In genomic region chr6:101473956-101474355, GRCm38 (mm10) we compare ENCODE assay signal across 18 mouse cellular contexts.
DNase-seq lines count a peak whose midpoint lies in the region; ATAC-seq lines count a peak whose summit lies in the region.
"Had no signal": no experiment of that assay in that cellular context is flagged by ENCODE, and none has a peak within 500 bp of the region (broad histone marks: within the 10 kb centered on the region; RNA-seq: fewer than 3 reads in every experiment).

No protein-coding gene starts in this region.

- no peak overlapping the region for H3K9ac ChIP-seq in limb, embryonic 12.5 days (replicated peaks)
- no peak overlapping the region for H3K9ac ChIP-seq in embryonic facial prominence, embryonic 12.5 days
- no peak overlapping the region for H3K9ac ChIP-seq in embryonic facial prominence, embryonic 15.5 days
- no peak overlapping the region for H3K9ac ChIP-seq in limb, embryonic 15.5 days
- H3K9ac ChIP-seq: forebrain, embryonic 13.5 days; heart, embryonic 13.5 days; hindbrain, embryonic 13.5 days had no signal

- H3K36me3 ChIP-seq in limb, embryonic 12.5 days, result no peaks in the 10 kb centered on the region
- H3K36me3 ChIP-seq in limb, embryonic 10.5 days, result no peaks in the 10 kb centered on the region
- no peaks in the 10 kb centered on the region for H3K36me3 ChIP-seq in embryonic facial prominence, embryonic 12.5 days
- no peaks in the 10 kb centered on the region for H3K36me3 ChIP-seq in embryonic facial prominence, embryonic 15.5 days
- H3K36me3 ChIP-seq in limb, embryonic 15.5 days, result no peaks in the 10 kb centered on the region
- no peaks in the 10 kb centered on the region for H3K36me3 ChIP-seq in forebrain, embryonic 10.5 days (replicated peaks)
- H3K36me3 ChIP-seq: G1E; heart, embryonic 13.5 days; hindbrain, embryonic 13.5 days had no signal

- no peak for DNase-seq in limb, embryonic 10.5 days (ENCODE audit: low spot score)
- no peak for DNase-seq in layer of hippocampus, postnatal 14 days (ENCODE audit: low spot score in 2 of 2)
- no peak for DNase-seq in ovary, postnatal 36 days (ENCODE audit: low spot score)
- DNase-seq in forebrain, embryonic 10.5 days (ENCODE audit: extremely low spot score, low spot score), result no peak
- DNase-seq: adrenal gland, adult 8-10 months; adrenal gland, postnatal 25 days; B cell, adult 2 months; kidney, adult 9 months had no signal

- ATAC-seq in limb, embryonic 12.5 days (ENCODE audit: insufficient number of reproducible peaks, insufficient read depth, low FRiP score, low TSS enrichment, low read depth), result no peak
- no peak for ATAC-seq in embryonic facial prominence, embryonic 12.5 days (ENCODE audit: insufficient number of reproducible peaks, insufficient read depth, low FRiP score, low TSS enrichment)
- ATAC-seq in embryonic facial prominence, embryonic 15.5 days (ENCODE audit: insufficient number of reproducible peaks, low FRiP score, low TSS enrichment, low read depth), result no peak
- ATAC-seq in limb, embryonic 15.5 days (ENCODE audit: insufficient number of reproducible peaks, low FRiP score, low TSS enrichment, low read depth), result no peak
- ATAC-seq: inflammation-experienced regulatory T-cells, adult 6 months had no signal

- H3K4me1 ChIP-seq in limb, embryonic 12.5 days (replicated peaks), result peaks cover 15% of the 10 kb centered on the region; the same call in 1 of the 2 replicates
- H3K4me1 ChIP-seq in limb, embryonic 10.5 days, result peaks cover 5% of the 10 kb centered on the region; the same call in 1 of the 2 replicates
- peaks cover 13% of the 10 kb centered on the region for H3K4me1 ChIP-seq in embryonic facial prominence, embryonic 12.5 days
- H3K4me1 ChIP-seq in embryonic facial prominence, embryonic 15.5 days, result peaks cover 12% of the 10 kb centered on the region; the same call in 1 of the 2 replicates
- peaks cover 15% of the 10 kb centered on the region for H3K4me1 ChIP-seq in limb, embryonic 15.5 days
- peaks cover 6% of the 10 kb centered on the region for H3K4me1 ChIP-seq in forebrain, embryonic 10.5 days

- H3K9me3 ChIP-seq in limb, embryonic 12.5 days, result no peaks in the 10 kb centered on the region
- H3K9me3 ChIP-seq in limb, embryonic 10.5 days (replicated peaks), result no peaks in the 10 kb centered on the region
- no peaks in the 10 kb centered on the region for H3K9me3 ChIP-seq in embryonic facial prominence, embryonic 12.5 days
- H3K9me3 ChIP-seq in embryonic facial prominence, embryonic 15.5 days (replicated peaks), result no peaks in the 10 kb centered on the region
- no peaks in the 10 kb centered on the region for H3K9me3 ChIP-seq in limb, embryonic 15.5 days
- H3K9me3 ChIP-seq in forebrain, embryonic 10.5 days, result no peaks in the 10 kb centered on the region
- H3K9me3 ChIP-seq: forebrain, embryonic 13.5 days; heart, embryonic 13.5 days; hindbrain, embryonic 13.5 days had no signal

- no peak overlapping the region for H3K4me3 ChIP-seq in limb, embryonic 12.5 days (replicated peaks)
- no peak overlapping the region for H3K4me3 ChIP-seq in limb, embryonic 10.5 days
- H3K4me3 ChIP-seq in embryonic facial prominence, embryonic 12.5 days, result no peak overlapping the region
- H3K4me3 ChIP-seq in embryonic facial prominence, embryonic 15.5 days (replicated peaks), result no peak overlapping the region
- no peak overlapping the region for H3K4me3 ChIP-seq in limb, embryonic 15.5 days
- H3K4me3 ChIP-seq in forebrain, embryonic 10.5 days, result no peak overlapping the region
- H3K4me3 ChIP-seq: forebrain, embryonic 13.5 days; heart, embryonic 13.5 days; hindbrain, embryonic 13.5 days had no signal

- WGBS in limb, embryonic 12.5 days, result 86% methylated on average over 1 of the region's 1 CpGs
- 80% methylated on average over 1 of the region's 1 CpGs for WGBS in limb, embryonic 10.5 days
- 34% methylated on average over 1 of the region's 1 CpGs for WGBS in embryonic facial prominence, embryonic 12.5 days
- WGBS in embryonic facial prominence, embryonic 15.5 days, result 36% methylated on average over 1 of the region's 1 CpGs
- 41% methylated on average over 1 of the region's 1 CpGs for WGBS in limb, embryonic 15.5 days
- 85% methylated on average over 1 of the region's 1 CpGs for WGBS in forebrain, embryonic 10.5 days

- no peak overlapping the region for H3K4me2 ChIP-seq in limb, embryonic 12.5 days
- no peak overlapping the region for H3K4me2 ChIP-seq in embryonic facial prominence, embryonic 12.5 days (replicated peaks)
- H3K4me2 ChIP-seq in embryonic facial prominence, embryonic 15.5 days (replicated peaks), result no peak overlapping the region
- H3K4me2 ChIP-seq in limb, embryonic 15.5 days, result no peak overlapping the region
- H3K4me2 ChIP-seq: forebrain, embryonic 13.5 days; heart, embryonic 13.5 days; hindbrain, embryonic 13.5 days had no signal

- peak overlapping the region; percentile 18; the same call in 1 of the 2 replicates for H3K27ac ChIP-seq in limb, embryonic 12.5 days
- no peak overlapping the region for H3K27ac ChIP-seq in limb, embryonic 10.5 days
- H3K27ac ChIP-seq in embryonic facial prominence, embryonic 12.5 days, result peak overlapping the region; percentile 79
- 0 out of 2 replicates have a peak overlapping the region, but pooled peaks have one; percentile 68 for H3K27ac ChIP-seq in embryonic facial prominence, embryonic 15.5 days (replicated peaks)
- H3K27ac ChIP-seq in limb, embryonic 15.5 days, result peak overlapping the region; percentile 81
- no peak overlapping the region for H3K27ac ChIP-seq in forebrain, embryonic 10.5 days
- H3K27ac ChIP-seq: forebrain, embryonic 13.5 days; heart, embryonic 13.5 days; hindbrain, embryonic 13.5 days had no signal

- H3K27me3 ChIP-seq in limb, embryonic 12.5 days, result no peaks in the 10 kb centered on the region
- no peaks in the 10 kb centered on the region for H3K27me3 ChIP-seq in limb, embryonic 10.5 days (ENCODE audit: low read depth, poor library complexity, severe bottlenecking)
- no peaks in the 10 kb centered on the region for H3K27me3 ChIP-seq in embryonic facial prominence, embryonic 12.5 days
- no peaks in the 10 kb centered on the region for H3K27me3 ChIP-seq in embryonic facial prominence, embryonic 15.5 days
- no peaks in the 10 kb centered on the region for H3K27me3 ChIP-seq in limb, embryonic 15.5 days
- no peaks in the 10 kb centered on the region for H3K27me3 ChIP-seq in forebrain, embryonic 10.5 days (ENCODE audit: poor library complexity, severe bottlenecking)
- H3K27me3 ChIP-seq: CH12.LX; forebrain, embryonic 13.5 days; heart, embryonic 13.5 days; hindbrain, embryonic 13.5 days had no signal

Comparison
In these comparisons a context has a peak if more than half of its experiments do, and no peak if none do; other contexts are left out.
1. H3K27ac ChIP-seq: peak in limb, embryonic 12.5 days (single experiment), embryonic facial prominence, embryonic 12.5 days (single experiment), embryonic facial prominence, embryonic 15.5 days (single experiment) and limb, embryonic 15.5 days (single experiment); none in limb, embryonic 10.5 days (single experiment) and forebrain, embryonic 10.5 days (single experiment).